Mouse (Mus musculus) gonadal fat pad, adult 2 months (tissue): ENCODE data around the gene 4930432K21Rik. TPM values are rescaled to one million over a fixed set of nuclear protein-coding genes. Genes with fewer than 3 reads are reported as not detected.

Experiments used
- DNase-seq: peaks from one replicate; pipeline ENCODE4 v3.0.0-alpha.2; 2012; ENCODE audit warnings: low read depth
- polyA plus RNA-seq: library from polyadenylated mRNA; depleted of rRNA; stranded (reverse); fragments of >200 nt; gene quantifications from 2 replicates; pipeline ENCODE4 v1.2.3, GENCODE M21; 2012; rRNA removed

4930432K21Rik gene
- polyA plus RNA-seq, 1 experiment, result 2.4 TPM

DNA sequence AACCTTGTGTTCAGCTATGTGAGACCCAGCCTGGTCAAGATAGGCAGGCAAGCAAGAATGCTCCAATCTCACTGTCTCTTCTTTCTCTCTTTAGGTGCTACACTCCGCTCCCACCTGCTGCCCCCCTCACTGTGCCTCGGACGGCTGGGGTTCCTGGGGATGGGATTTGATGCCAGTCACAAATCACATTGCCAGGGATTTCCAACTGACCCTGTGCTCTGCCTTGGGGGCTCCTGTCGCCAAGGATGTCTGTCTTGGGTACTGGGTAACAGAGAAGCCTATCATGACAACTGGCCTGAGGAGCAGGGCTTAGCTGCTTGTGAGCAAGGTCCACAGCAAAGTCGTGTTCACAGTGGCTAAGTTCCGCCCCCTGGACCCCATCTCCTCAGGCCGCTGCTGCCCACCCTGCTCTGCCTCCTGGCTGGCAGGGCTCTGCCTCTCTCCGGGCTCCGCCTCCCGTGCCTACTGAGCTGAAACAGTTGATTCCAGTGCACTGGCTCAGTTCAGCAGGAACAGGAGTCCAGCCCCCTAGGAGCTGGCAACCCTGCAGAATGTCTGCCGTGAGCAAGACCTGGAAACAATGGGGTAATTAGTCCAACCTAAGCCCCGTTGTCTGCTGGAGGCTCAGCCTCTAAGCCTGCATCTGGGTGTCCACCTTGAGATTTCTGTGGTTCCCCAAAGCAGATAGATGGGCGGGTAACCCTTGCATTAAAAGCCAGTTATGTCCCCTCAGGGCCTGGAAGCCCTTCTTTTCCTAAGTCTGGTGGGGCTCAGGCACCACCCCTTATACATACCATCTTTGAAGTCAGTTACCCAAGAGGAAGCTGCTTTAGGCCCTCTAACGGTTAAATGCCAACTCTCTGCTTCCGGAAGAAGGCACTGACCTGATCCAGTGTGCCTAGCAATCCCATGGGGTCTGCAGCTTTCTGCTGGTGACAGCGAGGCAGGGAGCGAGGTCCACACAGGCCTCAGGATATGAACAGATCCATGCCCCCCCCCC is 60.9 kb downstream of the 4930432K21Rik start:
- DNase-seq, result no peak

DNA sequence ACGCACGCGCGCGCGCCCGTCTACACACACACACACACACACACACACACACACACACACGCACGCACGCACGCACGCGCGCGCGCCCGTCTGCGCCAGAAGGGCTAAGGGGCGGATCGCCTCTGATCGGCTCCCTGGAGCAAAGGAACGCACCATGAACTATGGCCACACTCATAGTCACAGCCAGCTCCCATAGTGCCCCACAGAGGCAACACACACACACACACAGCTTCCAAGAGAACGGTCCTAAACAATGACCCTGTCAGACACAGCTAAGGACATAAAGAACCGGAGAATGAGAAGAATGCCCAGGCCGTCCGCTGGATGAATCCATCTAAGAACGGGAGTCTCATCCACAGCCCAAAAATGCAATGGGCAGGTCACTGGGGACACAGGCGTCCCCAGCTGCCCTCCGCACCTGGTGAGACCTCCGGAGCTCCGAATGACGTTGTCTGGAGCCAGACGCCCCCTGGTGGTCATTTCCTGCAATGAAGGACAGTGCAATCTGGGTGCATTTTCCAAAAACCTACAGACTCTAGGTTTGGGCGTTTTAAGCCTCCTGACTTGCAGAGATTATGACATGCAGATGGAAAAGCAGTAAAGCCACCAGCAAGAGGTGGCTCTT is 62.5 kb downstream of the 4930432K21Rik start:
- no peak for DNase-seq

DNA sequence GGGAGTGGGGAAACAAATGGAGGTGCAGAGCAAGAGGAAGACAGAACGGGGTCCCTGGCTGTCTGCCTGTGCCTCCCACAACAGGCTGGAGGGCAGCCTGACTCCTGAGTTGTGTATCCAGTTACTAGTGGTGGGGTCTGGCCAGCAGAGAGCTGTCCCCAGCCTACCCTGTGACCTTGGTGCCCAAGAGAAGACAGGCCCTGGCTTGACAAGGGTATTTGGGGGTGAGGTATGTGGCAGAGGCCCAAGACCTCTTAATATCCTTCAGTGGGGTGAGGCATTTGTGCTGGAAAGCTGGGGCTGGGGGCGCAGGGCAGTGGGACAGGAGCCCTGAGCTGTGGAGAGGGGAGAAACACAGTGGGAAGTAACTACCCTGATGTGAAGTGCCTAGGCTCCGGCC is 63.4 kb downstream of the 4930432K21Rik start:
- no peak for DNase-seq

DNA sequence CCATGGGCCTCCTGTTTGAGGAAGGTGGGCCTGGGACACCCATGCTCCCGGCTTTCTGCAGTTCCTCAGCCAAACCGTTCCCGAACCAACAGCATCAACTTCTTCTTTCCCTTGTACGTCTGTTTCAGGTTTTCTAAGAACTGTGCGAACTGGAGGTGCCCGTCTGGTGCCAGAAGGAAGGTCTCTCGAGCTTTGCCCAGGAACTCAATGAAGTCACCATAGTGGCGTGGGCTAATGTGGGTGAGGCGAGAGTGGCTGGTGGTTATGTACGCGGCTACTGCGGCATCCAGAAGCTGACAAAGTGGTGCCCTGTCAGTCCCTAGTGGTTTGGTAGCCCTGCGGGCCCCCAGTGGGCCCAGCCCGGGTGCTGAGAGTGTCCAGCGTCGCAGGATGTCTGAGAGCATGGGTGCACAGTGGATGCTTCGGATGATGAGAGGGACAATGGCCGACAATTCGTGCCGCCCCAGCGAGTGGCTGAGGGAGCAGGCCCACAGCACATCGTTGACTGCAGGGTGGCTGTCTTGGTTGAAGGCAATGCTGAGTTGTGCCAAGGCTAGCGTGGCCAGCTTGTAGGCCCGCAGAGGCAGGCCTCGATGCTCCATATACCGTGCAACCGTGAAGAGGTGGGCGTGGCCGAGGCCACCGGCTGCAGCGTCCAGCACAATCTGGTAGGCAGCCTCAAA is 64.2 kb downstream of the 4930432K21Rik start:
- DNase-seq, result no peak

DNA sequence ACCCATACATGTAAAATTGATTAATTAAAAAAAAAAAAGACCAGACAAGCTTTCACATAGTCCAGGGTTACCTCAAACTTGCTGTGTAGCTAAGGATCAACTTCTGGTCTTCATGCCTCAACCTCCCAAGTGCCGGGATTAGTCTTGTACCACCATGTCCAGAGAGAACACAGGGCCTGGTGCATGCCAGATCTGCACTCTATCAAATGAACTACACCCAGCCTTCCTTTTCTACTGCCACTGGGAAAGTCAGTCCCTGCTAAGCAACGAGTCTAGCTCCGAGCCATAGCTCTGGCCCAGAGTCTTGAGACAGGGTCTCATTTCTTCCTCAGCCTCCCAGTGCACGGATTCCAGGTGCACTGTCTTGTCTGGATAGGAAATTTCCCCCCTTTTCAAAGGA is 65.5 kb downstream of the 4930432K21Rik start:
- no peak for DNase-seq

DNA sequence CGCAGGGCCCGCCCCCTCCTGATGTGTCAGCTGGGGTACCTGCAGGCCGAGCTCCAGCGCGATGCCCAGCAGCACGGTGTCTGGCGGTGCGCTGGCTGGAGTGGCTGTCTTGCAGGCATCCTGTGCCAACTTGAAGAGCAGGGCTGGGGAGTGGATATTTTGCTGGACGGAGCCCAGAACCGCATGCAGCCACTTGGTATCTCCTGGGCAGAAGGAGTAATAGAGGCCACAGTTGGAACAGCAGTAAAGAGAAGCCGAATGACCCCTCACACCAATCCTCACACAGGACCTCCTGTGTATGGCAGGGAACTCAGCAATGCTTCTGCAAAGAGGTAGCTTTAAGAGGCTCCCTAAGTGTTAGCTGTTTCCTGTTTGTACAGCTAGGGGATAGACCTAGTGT is 69.4 kb downstream of the 4930432K21Rik start:
- DNase-seq, result no peak

DNA sequence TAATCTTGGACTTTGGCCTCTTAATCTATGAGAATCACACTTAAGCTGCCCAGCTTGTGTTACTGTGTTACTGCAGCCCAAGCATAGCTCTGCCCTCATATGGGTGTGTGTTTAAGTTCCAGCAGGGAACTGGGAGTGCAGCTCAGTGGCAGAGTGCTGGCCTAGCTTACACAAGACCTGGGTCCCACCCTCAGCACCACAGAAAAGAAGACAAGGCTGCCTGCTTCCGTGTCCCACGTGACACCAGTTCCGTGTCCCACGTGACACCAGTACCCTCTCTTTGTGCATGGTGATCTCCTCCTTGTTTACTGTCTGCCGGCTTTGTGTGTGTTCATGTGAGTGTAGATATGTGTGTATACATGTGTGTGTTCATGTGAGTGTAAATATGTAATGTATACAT is 70.3 kb downstream of the 4930432K21Rik start:
- no peak for DNase-seq

DNA sequence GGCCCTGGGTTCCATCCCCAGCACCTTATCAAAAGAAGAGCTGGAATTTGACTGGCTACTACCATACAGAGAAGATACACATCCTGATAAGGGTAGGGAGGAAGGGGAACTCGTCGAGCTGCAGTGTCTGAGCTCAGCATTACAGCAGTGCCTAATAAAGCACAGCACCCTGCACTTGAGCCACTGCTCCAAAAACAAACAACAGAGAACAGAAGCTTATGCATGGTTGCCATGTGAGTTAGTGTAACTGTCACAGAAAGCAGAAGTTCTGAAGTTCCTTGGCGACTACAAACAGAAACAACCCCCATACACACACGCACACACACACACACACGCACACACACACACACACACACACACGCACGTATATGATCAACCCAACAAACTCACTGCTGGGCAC is 72.3 kb downstream of the 4930432K21Rik start:
- no peak for DNase-seq

Other genes starting within 250 kb of the 4930432K21Rik start
- gene Adgrl1, start 247.9 kb upstream of the 4930432K21Rik start, polyA plus RNA-seq, result 66.4 and 70.0 TPM in 2 replicates
- gene Gm10644, start 192.8 kb upstream of the 4930432K21Rik start, polyA plus RNA-seq, result 3.2 and 3.3 TPM in 2 replicates
- 3.9 and 6.3 TPM in 2 replicates for gene Asf1b, start 192.5 kb upstream of the 4930432K21Rik start, polyA plus RNA-seq
- gene Prkaca, start 175.0 kb upstream of the 4930432K21Rik start, polyA plus RNA-seq, result 127 and 129 TPM in 2 replicates
- gene Samd1, start 150.4 kb upstream of the 4930432K21Rik start, polyA plus RNA-seq, result 32.3 and 36.3 TPM in 2 replicates
- gene 1700067K01Rik, start 146.5 kb upstream of the 4930432K21Rik start, polyA plus RNA-seq, result 0.28 TPM in 2 replicates
- gene 2210011C24Rik, start 135.9 kb upstream of the 4930432K21Rik start, polyA plus RNA-seq, result 0.86 and 1.1 TPM in 2 replicates
- gene Palm3, start 126.6 kb upstream of the 4930432K21Rik start, polyA plus RNA-seq, result 0.49 and 1.0 TPM in 2 replicates
- gene Il27ra, start 105.4 kb upstream of the 4930432K21Rik start, polyA plus RNA-seq, result 2.3 and 3.1 TPM in 2 replicates
- 0.24 TPM in 1 of 2 replicates, not detected in the other for gene Rln3, start 103.0 kb upstream of the 4930432K21Rik start, polyA plus RNA-seq
- gene Gm10643, start 82.9 kb upstream of the 4930432K21Rik start, polyA plus RNA-seq, result 0.97 and 1.3 TPM in 2 replicates
- gene Rfx1, start 81.2 kb upstream of the 4930432K21Rik start, polyA plus RNA-seq, result 13.2 and 16.8 TPM in 2 replicates
- gene Dcaf15, start 43.3 kb upstream of the 4930432K21Rik start, polyA plus RNA-seq, result 22.0 and 28.8 TPM in 2 replicates
- 0.51 and 0.81 TPM in 2 replicates for gene Podnl1, start 22.0 kb upstream of the 4930432K21Rik start, polyA plus RNA-seq
- 25.4 and 25.7 TPM in 2 replicates for gene Cc2d1a, start 89 bp upstream of the 4930432K21Rik start, polyA plus RNA-seq
- gene Nanos3, start 37.2 kb downstream of the 4930432K21Rik start, polyA plus RNA-seq, result 0.95 and 1.4 TPM in 2 replicates
- gene Zswim4, start 89.0 kb downstream of the 4930432K21Rik start, polyA plus RNA-seq, result 9.3 and 10.0 TPM in 2 replicates
- gene D8Ertd738e, start 101.7 kb downstream of the 4930432K21Rik start, polyA plus RNA-seq, result 134 and 141 TPM in 2 replicates
- gene Mri1, start 109.3 kb downstream of the 4930432K21Rik start, polyA plus RNA-seq, result 45.7 and 53.6 TPM in 2 replicates
- 32.1 and 44.9 TPM in 2 replicates for gene Ccdc130, start 122.4 kb downstream of the 4930432K21Rik start, polyA plus RNA-seq
- gene Cacna1a, start 240.4 kb downstream of the 4930432K21Rik start, polyA plus RNA-seq, result 9.4 and 10.4 TPM in 2 replicates